Mouse (Mus musculus) embryo, embryonic 10 days (tissue): ENCODE measurements around the gene Btg1-ps2.
"Not testable (repeated sequence)": the region's sequence is repeated elsewhere in the genome, so short reads cannot be mapped to it uniquely, and the experiment has no call there.

Source experiments
- DNase-seq: peaks from one replicate; pipeline ENCODE4 v3.0.0-alpha.2; 2015; ENCODE audit warnings: low spot score

Btg1-ps2 gene

GRCm38 (mm10) chrX:38043014-38043413, at the start of gene Btg1-ps2:
Btg1-ps2 (minus strand) TSS chrX:38043114.
- DNase-seq: not testable (repeated sequence)

GRCm38 (mm10) chrX:38085041-38085440, 42.1 kb upstream of the Btg1-ps2 start, which contains the start of gene Rhox11:
Rhox11 (minus strand) TSS chrX:38085141.
- no peak for DNase-seq

DNA sequence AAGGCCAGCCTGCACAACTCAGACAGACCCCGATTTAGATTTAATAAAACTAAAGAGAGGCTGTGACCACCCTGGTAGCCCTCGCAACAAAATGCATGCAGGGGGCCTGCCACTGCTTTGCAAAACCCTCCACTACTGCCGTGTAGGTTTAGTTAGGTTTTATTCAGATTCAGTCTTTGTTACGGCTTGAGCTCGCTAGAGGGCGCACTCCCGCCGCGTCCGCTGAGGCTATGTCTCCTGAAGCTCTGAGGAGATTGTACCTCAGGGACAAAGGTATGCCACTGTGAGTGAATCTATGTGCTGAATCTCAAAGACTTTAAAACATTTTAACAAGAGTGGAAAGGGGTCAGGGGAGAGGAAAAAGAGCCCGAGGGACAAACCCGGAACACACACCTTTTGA, 41.3 kb upstream of the Btg1-ps2 start:
- DNase-seq: peak; percentile 60

DNA sequence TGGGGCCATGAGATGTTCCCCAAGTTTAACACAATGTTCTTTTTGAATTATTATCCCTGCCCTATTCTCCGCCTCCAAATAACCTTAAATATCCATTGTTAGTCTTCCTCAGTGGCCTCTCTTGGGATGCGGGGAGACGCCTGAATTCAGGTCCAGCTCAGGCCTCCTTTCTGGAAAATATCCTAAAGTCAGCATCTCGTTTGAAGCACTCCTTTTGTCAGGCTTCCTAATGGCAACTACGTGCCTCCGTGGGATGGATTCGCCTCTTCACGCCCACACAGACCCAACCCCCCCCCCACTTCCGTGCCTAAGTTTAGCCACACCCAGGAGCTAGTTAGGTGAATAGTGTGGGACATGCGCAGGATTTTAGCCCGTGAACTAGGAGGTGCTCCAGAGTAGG, 23.3 kb upstream of the Btg1-ps2 start, which contains the start of gene Rhox10:
Rhox10 (plus strand) TSS at position 301 of the 400 bp plus-strand sequence.
- no peak for DNase-seq

- DNase-seq: peak; percentile 16
These were observed 18.6 kb upstream of the Btg1-ps2 start for GRCm38 (mm10) chrX:38061544-38061943.

GRCm38 (mm10) chrX:38039666-38040065, 3.2 kb downstream of the Btg1-ps2 start:
- no peak for DNase-seq

DNA sequence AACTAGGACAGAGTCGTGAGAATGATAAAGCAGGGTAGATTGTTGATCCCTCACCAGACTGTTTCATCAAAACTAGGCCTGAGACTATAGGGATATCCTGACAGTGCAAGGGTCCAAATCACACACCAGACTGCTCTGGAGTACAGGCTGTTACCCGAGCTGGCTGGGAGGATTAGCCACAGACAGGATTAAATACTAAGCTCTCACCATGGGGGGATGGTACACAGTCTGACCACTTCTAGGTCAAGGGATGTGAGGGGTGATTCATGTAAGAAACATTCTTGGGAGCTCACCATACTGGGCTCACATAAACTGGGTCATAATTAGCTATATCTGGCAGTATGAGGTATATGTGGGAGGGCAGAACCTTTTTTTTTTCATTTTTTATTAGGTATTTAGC, 9.1 kb downstream of the Btg1-ps2 start:
- DNase-seq: no peak

- DNase-seq: not testable (repeated sequence)
These were observed 24.3 kb downstream of the Btg1-ps2 start, which contains the start of gene Btg1-ps1 for GRCm38 (mm10) chrX:38018597-38018996. Btg1-ps1 (minus strand) TSS chrX:38018815.

DNA sequence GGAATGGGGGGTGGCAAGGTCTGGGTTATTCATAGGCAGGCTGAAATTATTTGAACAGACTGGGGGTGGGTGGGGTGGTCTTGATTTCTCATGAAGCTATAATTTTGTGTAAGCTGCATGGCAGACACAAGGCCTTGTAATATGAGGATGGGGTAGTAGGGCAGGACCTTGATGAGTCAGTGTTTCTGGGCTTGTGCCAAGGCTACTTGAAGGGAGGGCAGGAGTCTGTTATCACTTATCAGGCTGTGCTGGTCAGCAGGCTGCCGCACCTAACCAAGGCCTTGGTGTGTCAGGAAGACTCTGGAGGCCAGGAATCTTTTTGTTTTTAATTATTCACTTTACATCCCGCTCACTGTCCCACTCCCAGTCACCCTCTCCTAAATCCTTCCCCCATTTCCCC, 34.2 kb downstream of the Btg1-ps2 start:
- DNase-seq: no peak
